9 mouse cellular contexts compared by ENCODE assay signal in the genomic region with DNA sequence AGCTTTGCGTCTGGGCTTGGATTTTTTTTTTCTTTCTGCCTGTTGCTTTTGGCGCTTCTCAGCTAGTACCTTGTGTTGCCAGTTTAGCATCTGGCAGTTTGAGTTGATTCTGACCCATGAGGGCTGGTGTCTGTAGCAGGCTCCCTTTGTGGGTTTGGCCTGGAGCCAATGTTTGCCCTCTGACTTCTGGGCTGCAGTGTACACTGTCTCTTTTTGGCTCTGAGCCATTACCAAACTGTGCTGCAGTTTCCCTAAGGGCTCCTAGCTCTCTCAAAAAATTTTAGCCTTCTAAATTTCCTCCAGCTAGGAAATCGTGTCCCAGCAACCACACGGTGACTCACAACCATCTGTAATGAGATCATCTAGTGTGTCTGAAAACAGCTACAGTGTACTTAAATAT. TPM values are rescaled to one million over a fixed set of nuclear protein-coding genes. Genes with fewer than 3 reads are reported as not detected.
DNase-seq lines count a peak whose midpoint lies in the region; ATAC-seq lines count a peak whose summit lies in the region.
"Had no signal": no experiment of that assay in that cellular context is flagged by ENCODE, and none has a peak within 500 bp of the region (broad histone marks: within the 10 kb centered on the region; RNA-seq: fewer than 3 reads in every experiment).

No protein-coding gene starts in this region.

- H3K4me3 ChIP-seq in hindbrain, embryonic 16.5 days (ENCODE audit: low read length), result no peak overlapping the region
- H3K4me3 ChIP-seq: liver, embryonic 13.5 days had no signal

- H3K4me1 ChIP-seq in hindbrain, embryonic 16.5 days (ENCODE audit: control insufficient read depth, insufficient read depth, low read depth, low read length), result no peaks in the 10 kb centered on the region; the same call in 1 of the 2 replicates

- no peak overlapping the region for H3K4me2 ChIP-seq in hindbrain, embryonic 16.5 days (ENCODE audit: low read length)
- H3K4me2 ChIP-seq: liver, embryonic 13.5 days had no signal

- H3K9ac ChIP-seq in hindbrain, embryonic 16.5 days (ENCODE audit: low read depth, low read length), result no peak overlapping the region
- H3K9ac ChIP-seq: liver, embryonic 13.5 days had no signal

- intact Hi-C loops in left cerebral cortex, postnatal 14 days (cut with DNase I), result no loop called here

- H3K36me3 ChIP-seq in hindbrain, embryonic 16.5 days (ENCODE audit: control insufficient read depth, insufficient read depth, low read length), result no peaks in the 10 kb centered on the region
- H3K36me3 ChIP-seq: liver, embryonic 13.5 days had no signal

- H3K9me3 ChIP-seq in hindbrain, embryonic 16.5 days (ENCODE audit: control insufficient read depth, low read length), result no peaks in the 10 kb centered on the region
- H3K9me3 ChIP-seq: liver, embryonic 13.5 days had no signal

- H3K27me3 ChIP-seq in hindbrain, embryonic 16.5 days (replicated peaks; ENCODE audit: control insufficient read depth, insufficient read depth, low read length), result no peaks in the 10 kb centered on the region
- H3K27me3 ChIP-seq: liver, embryonic 13.5 days had no signal

- WGBS in hindbrain, embryonic 16.5 days, result 22% methylated on average over 4 of the region's 4 CpGs

- DNase-seq in CD4-positive, CD25-positive, alpha-beta regulatory T cell, adult 2 months (ENCODE audit: low read depth, low spot score), result peak; percentile 14
- peak; percentile 19 for DNase-seq in c-Kit-positive CD71-negative TER-119-negative erythroid progenitor cells, embryonic 14.5 days (ENCODE audit: low read depth)
- peak; percentile 43 for DNase-seq in frontal cortex, postnatal 14 days (ENCODE audit: low spot score in 2 of 2)
- DNase-seq in left cerebral cortex, postnatal 14 days (ENCODE audit: low spot score in 2 of 2), result peak; percentile 63 to 71
- peak; percentile 58 for DNase-seq in mesoderm, embryonic 11.5 days (ENCODE audit: low read depth, low spot score)
- peak; percentile 3 to 9 for DNase-seq in spleen, postnatal 14 days (ENCODE audit: low spot score in 2 of 2)
- DNase-seq: liver, embryonic 13.5 days had no signal

- ATAC-seq in CD4-positive, CD25-positive, alpha-beta regulatory T cell, adult 4 months, result no peak
- peak; percentile 98 for ATAC-seq in hindbrain, embryonic 16.5 days

- no peak overlapping the region for H3K27ac ChIP-seq in hindbrain, embryonic 16.5 days (ENCODE audit: low read depth, low read length)
- H3K27ac ChIP-seq: liver, embryonic 13.5 days had no signal

RNA-seq across cellular contexts. Expression of gene Pyurf, which starts 50.1 kb away (rescaled TPM):
- 1 to 10 TPM; 3.2 TPM for polyA plus RNA-seq in CD4-positive, CD25-positive, alpha-beta regulatory T cell, adult 4 months (2017; shearing (Covaris generic))
- 17.5 and 18.8 TPM in 2 replicates for polyA plus RNA-seq in hindbrain, embryonic 16.5 days (2015; fragmentation: Nextera tagmentation; extraction: Ambion mirVana)
- 1 to 10 TPM; 7.2 to 7.6 TPM for total RNA-seq in left cerebral cortex, postnatal 14 days (2021)

Comparison
In these comparisons a context has a peak if more than half of its experiments do, and no peak if none do; other contexts are left out.
1. DNase-seq: peak in every context shown above with its lines; median percentile 67 in left cerebral cortex, postnatal 14 days; 58 in mesoderm, embryonic 11.5 days; 43 in frontal cortex, postnatal 14 days; 19 in c-Kit-positive CD71-negative TER-119-negative erythroid progenitor cells, embryonic 14.5 days; 14 in CD4-positive, CD25-positive, alpha-beta regulatory T cell, adult 2 months; 6 in spleen, postnatal 14 days.